ENCODE assay signal across 11 mouse cellular contexts in the genomic region with DNA sequence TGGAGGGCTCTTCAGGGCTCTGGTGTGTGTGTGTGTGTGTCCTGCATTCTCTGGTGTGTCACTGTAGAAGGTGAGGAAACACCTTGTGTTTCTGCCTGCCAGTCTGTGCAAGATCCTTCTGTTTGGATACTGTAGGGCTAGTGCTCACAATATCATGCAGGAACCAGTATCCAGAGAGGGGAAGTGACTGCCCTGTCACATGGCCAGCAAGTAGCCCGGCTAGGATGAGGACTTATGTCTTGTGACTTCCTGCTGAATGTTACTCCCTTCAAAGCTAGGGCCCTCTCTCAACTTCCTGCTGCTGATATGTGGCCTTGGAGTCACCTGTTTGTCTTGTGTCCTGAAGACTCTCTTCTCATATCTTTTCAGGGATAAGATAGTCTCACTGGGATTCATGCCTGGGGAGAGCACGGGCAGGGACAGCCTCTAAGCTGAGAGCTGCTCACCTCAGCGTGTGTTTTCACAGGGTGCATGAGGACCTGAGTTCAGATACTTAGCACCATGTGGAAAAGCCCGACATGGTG. TPM values are rescaled to one million over a fixed set of nuclear protein-coding genes. Genes with fewer than 3 reads are reported as not detected.
DNase-seq lines count a peak whose midpoint lies in the region; ATAC-seq lines count a peak whose summit lies in the region.
"Had no signal": no experiment of that assay in that cellular context is flagged by ENCODE, and none has a peak within 500 bp of the region (broad histone marks: within the 10 kb centered on the region; RNA-seq: fewer than 3 reads in every experiment).

No protein-coding gene starts in this region.

- H3K4me3 ChIP-seq in liver, embryonic 12.5 days = no peak overlapping the region
- no peak overlapping the region for H3K4me3 ChIP-seq in liver, embryonic 11.5 days (ENCODE audit: low read depth, low read length)
- H3K4me3 ChIP-seq in liver, embryonic 16.5 days (ENCODE audit: low read depth, low read length) = no peak overlapping the region
- H3K4me3 ChIP-seq: hindbrain, embryonic 13.5 days; limb, embryonic 13.5 days had no signal

- H3K9ac ChIP-seq in liver, embryonic 12.5 days = no peak overlapping the region
- H3K9ac ChIP-seq in liver, embryonic 11.5 days (ENCODE audit: low read depth, low read length) = no peak overlapping the region
- no peak overlapping the region for H3K9ac ChIP-seq in liver, embryonic 16.5 days (ENCODE audit: low read depth, low read length)
- H3K9ac ChIP-seq: hindbrain, embryonic 13.5 days; limb, embryonic 13.5 days had no signal

- 40% methylated on average over 4 of the region's 4 CpGs for WGBS in liver, embryonic 12.5 days (ENCODE audit: insufficient replicate concordance)
- WGBS in liver, embryonic 11.5 days = 63% methylated on average over 4 of the region's 4 CpGs
- WGBS in liver, embryonic 16.5 days (ENCODE audit: insufficient replicate concordance) = 41% methylated on average over 4 of the region's 4 CpGs

- H3K9me3 ChIP-seq in liver, embryonic 12.5 days (replicated peaks) = no peaks in the 10 kb centered on the region
- no peaks in the 10 kb centered on the region for H3K9me3 ChIP-seq in liver, embryonic 11.5 days (ENCODE audit: control insufficient read depth, low read length)
- H3K9me3 ChIP-seq in liver, embryonic 16.5 days (replicated peaks; ENCODE audit: control insufficient read depth, low read length) = no peaks in the 10 kb centered on the region
- H3K9me3 ChIP-seq: hindbrain, embryonic 13.5 days; limb, embryonic 13.5 days had no signal

- no peaks in the 10 kb centered on the region for H3K36me3 ChIP-seq in liver, embryonic 12.5 days
- no peaks in the 10 kb centered on the region for H3K36me3 ChIP-seq in liver, embryonic 11.5 days (ENCODE audit: control insufficient read depth, insufficient read depth, low read length)
- no peaks in the 10 kb centered on the region for H3K36me3 ChIP-seq in liver, embryonic 16.5 days (ENCODE audit: control insufficient read depth, insufficient read depth)
- H3K36me3 ChIP-seq in splenic B cell, adult 2 months (ENCODE audit: control insufficient read depth, insufficient read depth, low read length, poor library complexity, severe bottlenecking) = no peaks in the 10 kb centered on the region

- no peak overlapping the region for H3K4me2 ChIP-seq in liver, embryonic 12.5 days
- H3K4me2 ChIP-seq in liver, embryonic 11.5 days = no peak overlapping the region
- no peak overlapping the region for H3K4me2 ChIP-seq in liver, embryonic 16.5 days (ENCODE audit: low read depth, low read length)
- H3K4me2 ChIP-seq: hindbrain, embryonic 13.5 days; limb, embryonic 13.5 days had no signal

- no peak for DNase-seq in liver, embryonic 11.5 days (ENCODE audit: low spot score)
- peak; percentile 34 to 72 for DNase-seq in heart, adult 9 months (ENCODE audit: low spot score in 2 of 2)
- DNase-seq in splenic B cell, adult 2 months (ENCODE audit: low read depth, low spot score) = peak; percentile 47
- DNase-seq in left cerebral cortex, adult 11 months (ENCODE audit: low spot score) = no peak
- no peak for DNase-seq in embryo, embryonic 11 days
- no peak for DNase-seq in spleen, postnatal 4 days (ENCODE audit: low spot score in 2 of 2)

- peak; percentile 42 for ATAC-seq in liver, embryonic 12.5 days
- no peak; the same call in 1 of the 2 replicates for ATAC-seq in liver, embryonic 11.5 days (replicated peaks; ENCODE audit: low FRiP score)
- peak; percentile 76 for ATAC-seq in liver, embryonic 16.5 days (ENCODE audit: low read depth)
- ATAC-seq: Patski had no signal

- peak overlapping the region; percentile 45; the same call in 1 of the 2 replicates for H3K27ac ChIP-seq in liver, embryonic 12.5 days
- no peak overlapping the region for H3K27ac ChIP-seq in liver, embryonic 11.5 days (ENCODE audit: low read depth, low read length)
- H3K27ac ChIP-seq in liver, embryonic 16.5 days (ENCODE audit: low read length) = 0 out of 2 replicates have a peak overlapping the region, but pooled peaks have one; percentile 6
- H3K27ac ChIP-seq: hindbrain, embryonic 13.5 days; limb, embryonic 13.5 days had no signal

- no peaks in the 10 kb centered on the region for H3K27me3 ChIP-seq in liver, embryonic 12.5 days (replicated peaks)
- no peaks in the 10 kb centered on the region for H3K27me3 ChIP-seq in liver, embryonic 11.5 days (replicated peaks; ENCODE audit: control insufficient read depth, insufficient read depth, low read length)
- no peaks in the 10 kb centered on the region for H3K27me3 ChIP-seq in liver, embryonic 16.5 days (ENCODE audit: control insufficient read depth, insufficient read depth, low read depth, low read length)
- no peaks in the 10 kb centered on the region for H3K27me3 ChIP-seq in splenic B cell, adult 2 months (ENCODE audit: control insufficient read depth, insufficient read depth, low read length, poor library complexity, severe bottlenecking)
- H3K27me3 ChIP-seq: hindbrain, embryonic 13.5 days; limb, embryonic 13.5 days; Patski had no signal

- H3K4me1 ChIP-seq in liver, embryonic 12.5 days = 0 out of 2 replicates have a peak, but pooled peaks cover 4% of the 10 kb centered on the region
- H3K4me1 ChIP-seq in liver, embryonic 11.5 days (replicated peaks; ENCODE audit: control insufficient read depth, insufficient read depth, low read length) = no peaks in the 10 kb centered on the region
- H3K4me1 ChIP-seq in liver, embryonic 16.5 days (ENCODE audit: control insufficient read depth, low read depth, low read length) = no peaks in the 10 kb centered on the region
- H3K4me1 ChIP-seq: hindbrain, embryonic 13.5 days; limb, embryonic 13.5 days had no signal

RNA-seq across cellular contexts. Expression of a gene that starts 20.6 kb away (rescaled TPM):
- 4.6 and 4.9 TPM in 2 replicates for polyA plus RNA-seq in liver, embryonic 12.5 days (2016; fragmentation: Nextera tagmentation; extraction: Ambion mirVana)
- 4.5 and 5.1 TPM in 2 replicates for polyA plus RNA-seq in liver, embryonic 11.5 days (2014; fragmentation: Nextera tagmentation; extraction: Ambion mirVana)
- 4.6 and 5.1 TPM in 2 replicates for polyA plus RNA-seq in liver, embryonic 16.5 days (2015; fragmentation: Nextera tagmentation; extraction: Ambion mirVana)

RNA-seq across cellular contexts. Expression of a gene that starts 29.7 kb away (rescaled TPM):
- not detected in 2 replicates for polyA plus RNA-seq in liver, embryonic 12.5 days (2016; fragmentation: Nextera tagmentation; extraction: Ambion mirVana)
- not detected in 2 replicates for polyA plus RNA-seq in liver, embryonic 11.5 days (2014; fragmentation: Nextera tagmentation; extraction: Ambion mirVana)
- polyA plus RNA-seq in liver, embryonic 16.5 days (2015; fragmentation: Nextera tagmentation; extraction: Ambion mirVana) = not detected in 2 replicates
- polyA plus RNA-seq: hindbrain, embryonic 13.5 days; limb, embryonic 13.5 days; Patski had no signal

Comparison
In these comparisons a context has a peak if more than half of its experiments do, and no peak if none do; other contexts are left out.
1. DNase-seq: peak in heart, adult 9 months (2 of 2) and splenic B cell, adult 2 months (single experiment); none in liver, embryonic 11.5 days (single experiment), left cerebral cortex, adult 11 months (single experiment), embryo, embryonic 11 days (single experiment) and spleen, postnatal 4 days (0 of 2).